Mouse (Mus musculus): ENCODE measurements around the gene Adpgk. TPM values are rescaled to one million over a fixed set of nuclear protein-coding genes. Genes with fewer than 3 reads are reported as not detected.
"Not testable (repeated sequence)": the region's sequence is repeated elsewhere in the genome, so short reads cannot be mapped to it uniquely, and the experiment has no call there.

Gene Adpgk
- polyA plus RNA-seq, 1 experiment from 2014 or later, result 8.4 TPM

GRCm38 (mm10) chr9:59352586-59353252, 61.4 kb downstream of the Adpgk start:
- Histone ChIP-seq H3K27me3 (replicated peaks; ENCODE audit: control insufficient read depth, insufficient read depth, low read length) (no peaks in the 10 kb centered on the region), H3K36me3 (ENCODE audit: control insufficient read depth, insufficient read depth) (no peaks in the 10 kb centered on the region), H3K4me2 (replicated peaks; ENCODE audit: low read depth) (peak overlapping the region; percentile 74), H3K9ac (ENCODE audit: low read depth, low read length) (peak overlapping the region; percentile 58), H3K4me3 (ENCODE audit: low read depth, low read length) (peak overlapping the region; percentile 76), H3K4me1 (replicated peaks; ENCODE audit: control insufficient read depth, insufficient read depth, low read length) (no peaks in the 10 kb centered on the region), H3K27ac (ENCODE audit: low read depth, low read length) (peak overlapping the region; percentile 63), H3K9me3 (ENCODE audit: control insufficient read depth) (no peaks in the 10 kb centered on the region)
- 0 out of 2 replicates have a peak, but pooled peaks have one; percentile 2 for TF ChIP-seq CTCF (IDR thresholded peaks at IDR 0.05; ENCODE audit: low read depth)
- ATAC-seq, result no peak
- 9% methylated on average over 15 of the region's 15 CpGs for WGBS

- no peak for TF ChIP-seq CTCF (IDR thresholded peaks at IDR 0.05; ENCODE audit: low read depth)
- peak; percentile 93 for ATAC-seq
- Histone ChIP-seq H3K4me3 (ENCODE audit: low read depth, low read length) (peak within 1 kb of the TSS; percentile 76), H3K36me3 (ENCODE audit: control insufficient read depth, insufficient read depth) (no peaks in the 10 kb centered on the region), H3K27ac (ENCODE audit: low read depth, low read length) (peak within 1 kb of the TSS; percentile 63), H3K27me3 (replicated peaks; ENCODE audit: control insufficient read depth, insufficient read depth, low read length) (no peaks in the 10 kb centered on the region), H3K4me1 (replicated peaks; ENCODE audit: control insufficient read depth, insufficient read depth, low read length) (no peaks in the 10 kb centered on the region), H3K9me3 (ENCODE audit: control insufficient read depth) (no peaks in the 10 kb centered on the region), H3K4me2 (replicated peaks; ENCODE audit: low read depth) (peak within 1 kb of the TSS; percentile 74), H3K9ac (ENCODE audit: low read depth, low read length) (peak within 1 kb of the TSS; percentile 58)
- under 1% methylated on average over 32 of the region's 32 CpGs for WGBS
Measured at GRCm38 (mm10) chr9:59353253-59353639, 61.9 kb downstream of the Adpgk start, which contains the start of gene Bbs4. Gene Bbs4 (minus strand): TSS chr9:59353508.

GRCm38 (mm10) chr9:59358041-59358440, 66.7 kb downstream of the Adpgk start:
- ATAC-seq; H3K9ac ChIP-seq (ENCODE audit: low read depth, low read length); H3K9me3 ChIP-seq (ENCODE audit: control insufficient read depth); H3K27me3 ChIP-seq (replicated peaks; ENCODE audit: control insufficient read depth, insufficient read depth, low read length); H3K4me3 ChIP-seq (ENCODE audit: low read depth, low read length); H3K36me3 ChIP-seq (ENCODE audit: control insufficient read depth, insufficient read depth); H3K27ac ChIP-seq (ENCODE audit: low read depth, low read length); H3K4me1 ChIP-seq (replicated peaks; ENCODE audit: control insufficient read depth, insufficient read depth, low read length); H3K4me2 ChIP-seq (replicated peaks; ENCODE audit: low read depth): not testable (repeated sequence)
- WGBS, result 50% methylated on average over 1 of the region's 1 CpGs
- TF ChIP-seq CTCF (IDR thresholded peaks at IDR 0.05; ENCODE audit: low read depth), result peak; percentile 48

GRCm38 (mm10) chr9:59360487-59360886, 69.1 kb downstream of the Adpgk start:
- not testable (repeated sequence) for H3K9me3 ChIP-seq (ENCODE audit: control insufficient read depth); H3K36me3 ChIP-seq (ENCODE audit: control insufficient read depth, insufficient read depth)

GRCm38 (mm10) chr9:59369220-59369619, 77.9 kb downstream of the Adpgk start:
- H3K9me3 ChIP-seq (ENCODE audit: control insufficient read depth), result no peaks in the 10 kb centered on the region
- H3K4me2 ChIP-seq (replicated peaks; ENCODE audit: low read depth), result no peak overlapping the region
- H3K4me1 ChIP-seq (replicated peaks; ENCODE audit: control insufficient read depth, insufficient read depth, low read length), result no peaks in the 10 kb centered on the region
- no peaks in the 10 kb centered on the region for H3K27me3 ChIP-seq (replicated peaks; ENCODE audit: control insufficient read depth, insufficient read depth, low read length)
- no peak overlapping the region for H3K4me3 ChIP-seq (ENCODE audit: low read depth, low read length)
- no peaks in the 10 kb centered on the region for H3K36me3 ChIP-seq (ENCODE audit: control insufficient read depth, insufficient read depth)
- H3K27ac ChIP-seq (ENCODE audit: low read depth, low read length), result no peak overlapping the region
- TF ChIP-seq CTCF (IDR thresholded peaks at IDR 0.05; ENCODE audit: low read depth), result no peak
- WGBS, result 78% methylated on average over 5 of the region's 5 CpGs
- ATAC-seq, result no peak
- no peak overlapping the region for H3K9ac ChIP-seq (ENCODE audit: low read depth, low read length)

More at GRCm38 (mm10) chr9:59360487-59360886, 69.1 kb downstream of the Adpgk start:
- not testable (repeated sequence) for H3K27ac ChIP-seq (ENCODE audit: low read depth, low read length); H3K27me3 ChIP-seq (replicated peaks; ENCODE audit: control insufficient read depth, insufficient read depth, low read length); H3K4me2 ChIP-seq (replicated peaks; ENCODE audit: low read depth); H3K4me3 ChIP-seq (ENCODE audit: low read depth, low read length); H3K9ac ChIP-seq (ENCODE audit: low read depth, low read length); H3K4me1 ChIP-seq (replicated peaks; ENCODE audit: control insufficient read depth, insufficient read depth, low read length); ATAC-seq
- WGBS, result 67% methylated on average over 1 of the region's 3 CpGs

- H3K4me3 ChIP-seq (ENCODE audit: low read depth, low read length), result no peak overlapping the region
- no peak overlapping the region for H3K4me2 ChIP-seq (replicated peaks; ENCODE audit: low read depth)
- H3K9ac ChIP-seq (ENCODE audit: low read depth, low read length), result no peak overlapping the region
- TF ChIP-seq CTCF (IDR thresholded peaks at IDR 0.05; ENCODE audit: low read depth), result no peak
- no peaks in the 10 kb centered on the region for H3K27me3 ChIP-seq (replicated peaks; ENCODE audit: control insufficient read depth, insufficient read depth, low read length)
- ATAC-seq, result no peak
- no peak overlapping the region for H3K27ac ChIP-seq (ENCODE audit: low read depth, low read length)
- 90% methylated on average over 9 of the region's 9 CpGs for WGBS
- H3K36me3 ChIP-seq (ENCODE audit: control insufficient read depth, insufficient read depth), result no peaks in the 10 kb centered on the region
- no peaks in the 10 kb centered on the region for H3K9me3 ChIP-seq (ENCODE audit: control insufficient read depth)
- H3K4me1 ChIP-seq (replicated peaks; ENCODE audit: control insufficient read depth, insufficient read depth, low read length), result no peaks in the 10 kb centered on the region
Measured at GRCm38 (mm10) chr9:59369646-59370045, 78.3 kb downstream of the Adpgk start.

Other genes with a start within 250 kb of the Adpgk start
- 4.5 and 5.4 TPM in 2 replicates for gene Bbs4, start 62.0 kb downstream of the Adpgk start, polyA plus RNA-seq (2015; fragmentation: Nextera tagmentation; extraction: Ambion mirVana)
- gene Arih1, start 195.1 kb downstream of the Adpgk start, polyA plus RNA-seq (2015; fragmentation: Nextera tagmentation; extraction: Ambion mirVana), result 7.2 and 7.3 TPM in 2 replicates
- gene Hexa, start 248.0 kb downstream of the Adpgk start, polyA plus RNA-seq (2015; fragmentation: Nextera tagmentation; extraction: Ambion mirVana), result 440 and 476 TPM in 2 replicates
- 2.5 and 3.0 TPM in 2 replicates for gene Tmem202, start 248.3 kb downstream of the Adpgk start, polyA plus RNA-seq (2015; fragmentation: Nextera tagmentation; extraction: Ambion mirVana)